Mouse (Mus musculus) CH12.LX (cell line): Measurements from ENCODE around the gene Pex7. TPM values are rescaled to one million over a fixed set of nuclear protein-coding genes. Genes with fewer than 3 reads are reported as not detected.

ENCODE experiments used
- DNase-seq: peaks from one replicate; pipeline ENCODE4 v3.0.0-alpha.2; 2013; ENCODE audit errors: extremely low read depth
- H3K27ac ChIP-seq: 2 replicates; pipeline ENCODE4 v1.5.1; 2012; ENCODE audit warnings: low read depth, mild to moderate bottlenecking, control low read depth, moderate library complexity; ENCODE audit not compliant: insufficient read depth
- H3K27me3 ChIP-seq: replicated peaks from 2 replicates; pipeline ENCODE3; 2012; ENCODE audit warnings: inconsistent platforms
- H3K36me3 ChIP-seq, 2 experiments: replicated peaks in 1 of 2; 2 replicates each; pipeline versions ENCODE3 to v1.6.1; 2012; ENCODE audit warnings: inconsistent platforms in 1 of 2, low read length in 1 of 2, mild to moderate bottlenecking in 1 of 2, mixed read lengths in 1 of 2, moderate library complexity in 1 of 2; ENCODE audit not compliant: control insufficient read depth in 1 of 2, insufficient read depth in 1 of 2
- H3K4me1 ChIP-seq, 2 experiments: 2 replicates each; pipeline ENCODE4 v1.6.1; 2012; ENCODE audit warnings: inconsistent platforms in 1 of 2, moderate library complexity in 1 of 2; ENCODE audit not compliant: insufficient read depth in 2 of 2, control insufficient read depth in 1 of 2
- H3K4me2 ChIP-seq: 2 replicates; pipeline ENCODE4 v1.6.1; 2012; ENCODE audit warnings: low read depth, mild to moderate bottlenecking, control low read depth; ENCODE audit not compliant: poor library complexity, insufficient read depth, severe bottlenecking
- H3K4me3 ChIP-seq, 3 experiments: fragments of 150-350 bp in 1 of 3; sonication (generic) in 1 of 3; replicated peaks in 1 of 3; 2 replicates each; pipeline versions ENCODE3 to v1.5.1; 2011 to 2012; ENCODE audit warnings: low read depth in 2 of 3, low read length in 2 of 3, mild to moderate bottlenecking in 2 of 3, moderate library complexity in 2 of 3, control low read depth in 1 of 3, improper control_type of control experiment in 1 of 3, inconsistent platforms in 1 of 3, mixed read lengths in 1 of 3; ENCODE audit not compliant: poor library complexity in 1 of 3
- H3K79me2 ChIP-seq: replicated peaks from 2 replicates; pipeline ENCODE4 v1.6.1; 2012; ENCODE audit warnings: mild to moderate bottlenecking, moderate library complexity; ENCODE audit not compliant: control insufficient read depth, poor library complexity, insufficient read depth, severe bottlenecking; ENCODE audit errors: extremely low read depth
- H3K9ac ChIP-seq: 2 replicates; pipeline ENCODE4 v1.6.1; 2012; ENCODE audit warnings: low read depth, mild to moderate bottlenecking, control low read depth, moderate library complexity; ENCODE audit not compliant: insufficient read depth
- H3K9me3 ChIP-seq: replicated peaks from 2 replicates; pipeline ENCODE3; 2012; ENCODE audit warnings: low read length, inconsistent platforms, mixed read lengths
- BHLHE40 ChIP-seq: IDR thresholded peaks from 2 replicates; pipeline ENCODE4 v1.6.1; 2011; ENCODE audit warnings: mild to moderate bottlenecking, low read depth, low read length, improper control_type of control experiment
- CHD1 ChIP-seq: IDR thresholded peaks from 2 replicates; pipeline ENCODE4 v1.6.1; 2012; ENCODE audit warnings: low read depth, low read length, improper control_type of control experiment, inconsistent platforms
- CHD2 ChIP-seq: IDR thresholded peaks from 2 replicates; pipeline ENCODE4 v1.6.1; 2011; ENCODE audit warnings: low read length, improper control_type of control experiment
- CTCF ChIP-seq, 2 experiments: IDR thresholded peaks in 1 of 2; conservative IDR thresholded peaks in 1 of 2; 2 replicates each; pipeline ENCODE4 v1.5.1; 2011 to 2012; ENCODE audit warnings: low read depth in 2 of 2, low read length in 2 of 2, improper control_type of control experiment in 1 of 2, inconsistent platforms in 1 of 2, mild to moderate bottlenecking in 1 of 2, moderate library complexity in 1 of 2
- E2F4 ChIP-seq: IDR thresholded peaks from 2 replicates; pipeline ENCODE4 v1.6.1; 2011; ENCODE audit warnings: low read depth, low read length, improper control_type of control experiment; ENCODE audit not compliant: insufficient replicate concordance
- ELF1 ChIP-seq: IDR thresholded peaks from 2 replicates; pipeline ENCODE4 v1.6.1; 2014; ENCODE audit warnings: low read depth, mild to moderate bottlenecking, inconsistent platforms, low read length, improper control_type of control experiment
- EP300 ChIP-seq: IDR thresholded peaks from 2 replicates; pipeline ENCODE4 v1.6.1; 2011; ENCODE audit warnings: low read length, improper control_type of control experiment
- ETS1 ChIP-seq: conservative IDR thresholded peaks from 2 replicates; pipeline ENCODE4 v1.6.1; 2012; ENCODE audit warnings: low read depth, mild to moderate bottlenecking, inconsistent platforms, low read length, improper control_type of control experiment, moderate library complexity
- GABPA ChIP-seq: IDR thresholded peaks from 2 replicates; pipeline ENCODE4 v1.6.1; 2012; ENCODE audit warnings: low read depth, low read length, improper control_type of control experiment, inconsistent platforms; ENCODE audit not compliant: insufficient replicate concordance
- HCFC1 ChIP-seq: IDR thresholded peaks from 2 replicates; pipeline ENCODE4 v1.6.1; 2012; ENCODE audit warnings: low read depth, mild to moderate bottlenecking, inconsistent platforms, low read length, improper control_type of control experiment
- IRF4 ChIP-seq: IDR thresholded peaks from 2 replicates; pipeline ENCODE4 v1.6.1; 2014; ENCODE audit warnings: low read depth, mild to moderate bottlenecking, inconsistent platforms, low read length, improper control_type of control experiment
- JUN ChIP-seq: IDR thresholded peaks from 2 replicates; pipeline ENCODE4 v1.6.1; 2011; ENCODE audit warnings: low read depth, mild to moderate bottlenecking, low read length, improper control_type of control experiment, moderate library complexity; ENCODE audit not compliant: insufficient read depth
- JUND ChIP-seq: conservative IDR thresholded peaks from 2 replicates; pipeline ENCODE4 v1.6.1; 2011; ENCODE audit warnings: low read depth, low read length, improper control_type of control experiment
- KAT2A ChIP-seq: IDR thresholded peaks from 2 replicates; pipeline ENCODE4 v1.6.1; 2012; ENCODE audit warnings: low read length, improper control_type of control experiment, inconsistent platforms; ENCODE audit not compliant: insufficient replicate concordance
- MAFK ChIP-seq: IDR thresholded peaks from 2 replicates; pipeline ENCODE4 v1.6.1; 2011; ENCODE audit warnings: low read length, improper control_type of control experiment; ENCODE audit not compliant: insufficient replicate concordance
- MAX ChIP-seq: IDR thresholded peaks from 2 replicates; pipeline ENCODE4 v1.6.1; 2011; ENCODE audit warnings: low read length, improper control_type of control experiment
- MAZ ChIP-seq: IDR thresholded peaks from 2 replicates; pipeline ENCODE4 v1.6.1; 2012; ENCODE audit warnings: low read depth, mild to moderate bottlenecking, inconsistent platforms, low read length, improper control_type of control experiment, moderate library complexity
- MEF2A ChIP-seq: IDR thresholded peaks from 2 replicates; pipeline ENCODE4 v1.6.1; 2014; ENCODE audit warnings: low read depth, mild to moderate bottlenecking, inconsistent platforms, low read length, improper control_type of control experiment, borderline replicate concordance
- MXI1 ChIP-seq: IDR thresholded peaks from 2 replicates; pipeline ENCODE4 v1.6.1; 2011; ENCODE audit warnings: mild to moderate bottlenecking, low read depth, low read length, improper control_type of control experiment
- MYC ChIP-seq: IDR thresholded peaks from 2 replicates; pipeline ENCODE4 v1.6.1; 2011; ENCODE audit warnings: low read depth, mild to moderate bottlenecking, improper control_type of control experiment, low read length
- NELFE ChIP-seq: IDR thresholded peaks from 2 replicates; pipeline ENCODE4 v1.6.1; 2011; ENCODE audit warnings: low read depth, low read length, improper control_type of control experiment
- NRF1 ChIP-seq: IDR thresholded peaks from 2 replicates; pipeline ENCODE4 v1.6.1; 2014; ENCODE audit warnings: low read depth, mild to moderate bottlenecking, inconsistent platforms, low read length, improper control_type of control experiment, moderate library complexity
- PAX5 ChIP-seq: IDR thresholded peaks from 2 replicates; pipeline ENCODE4 v1.6.1; 2012; ENCODE audit warnings: low read length, inconsistent platforms, mixed read lengths
- POLR2A ChIP-seq: IDR thresholded peaks from 2 replicates; pipeline ENCODE4 v1.6.1; 2011; ENCODE audit warnings: low read depth, mild to moderate bottlenecking, improper control_type of control experiment, low read length
- POLR2AphosphoS2 ChIP-seq: IDR thresholded peaks from 2 replicates; pipeline ENCODE4 v1.6.1; 2011; ENCODE audit warnings: low read depth, low read length, improper control_type of control experiment
- RAD21 ChIP-seq: IDR thresholded peaks from 2 replicates; pipeline ENCODE4 v1.6.1; 2011; ENCODE audit warnings: low read depth, mild to moderate bottlenecking, low read length, improper control_type of control experiment, moderate library complexity
- RCOR1 ChIP-seq: conservative IDR thresholded peaks from 2 replicates; pipeline ENCODE4 v1.6.1; 2012; ENCODE audit warnings: low read depth, mild to moderate bottlenecking, inconsistent platforms, low read length, improper control_type of control experiment
- SIN3A ChIP-seq: IDR thresholded peaks from 2 replicates; pipeline ENCODE4 v1.6.1; 2012; ENCODE audit warnings: low read length, improper control_type of control experiment, inconsistent platforms
- SMC3 ChIP-seq: IDR thresholded peaks from 2 replicates; pipeline ENCODE4 v1.6.1; 2011; ENCODE audit warnings: low read depth, low read length, improper control_type of control experiment
- TBP ChIP-seq: conservative IDR thresholded peaks from 2 replicates; pipeline ENCODE4 v1.6.1; 2011; ENCODE audit warnings: low read depth, low read length, improper control_type of control experiment
- TCF12 ChIP-seq: IDR thresholded peaks from 2 replicates; pipeline ENCODE4 v1.6.1; 2014; ENCODE audit warnings: low read depth, mild to moderate bottlenecking, inconsistent platforms, low read length, improper control_type of control experiment
- UBTF ChIP-seq: IDR thresholded peaks from 2 replicates; pipeline ENCODE4 v1.6.1; 2012; ENCODE audit warnings: low read depth, mild to moderate bottlenecking, inconsistent platforms, low read length, improper control_type of control experiment, moderate library complexity
- USF1 ChIP-seq: IDR thresholded peaks from 2 replicates; pipeline ENCODE4 v1.6.1; 2014; ENCODE audit warnings: low read depth, mild to moderate bottlenecking, inconsistent platforms, low read length, improper control_type of control experiment
- USF2 ChIP-seq: conservative IDR thresholded peaks from 2 replicates; pipeline ENCODE4 v1.6.1; 2011; ENCODE audit warnings: low read depth, low read length, improper control_type of control experiment
- ZC3H11A ChIP-seq: IDR thresholded peaks from 2 replicates; pipeline ENCODE4 v1.6.1; 2012; ENCODE audit warnings: low read depth, mild to moderate bottlenecking, inconsistent platforms, low read length, improper control_type of control experiment
- ZKSCAN1 ChIP-seq: IDR thresholded peaks from 2 replicates; pipeline ENCODE4 v1.6.1; 2012; ENCODE audit warnings: low read depth, inconsistent platforms, low read length, improper control_type of control experiment, borderline replicate concordance
- ZMIZ1 ChIP-seq: IDR thresholded peaks from 2 replicates; pipeline ENCODE4 v1.6.1; 2012; ENCODE audit warnings: low read depth, mild to moderate bottlenecking, inconsistent platforms, low read length, improper control_type of control experiment
- ZNF384 ChIP-seq: IDR thresholded peaks from 2 replicates; pipeline ENCODE4 v1.6.1; 2012; ENCODE audit warnings: low read depth, low read length, improper control_type of control experiment, inconsistent platforms
- dilution Hi-C: fragments of 300-500 bp; cut with MboI; formaldehyde crosslinking; loops from 2 replicates; pipeline ENCODE4 v1.14.3; 2020; ENCODE audit warnings: low sequenced_read_pairs; ENCODE audit not compliant: extremely low pct_unique_long_range_greater_than_20kb, extremely low pct_ligation_motif_present
- in situ Hi-C: fragments of 300-500 bp; cut with MboI; formaldehyde crosslinking; loops from 3 replicates; pipeline ENCODE4 v1.14.3; 2019; ENCODE audit warnings: low sequenced_read_pairs, low pct_ligation_motif_present, low pct_unique_long_range_greater_than_20kb, mixed read lengths
- polyA plus RNA-seq: library from polyadenylated mRNA; unstranded; fragments of >175 nt; gene quantifications from 2 replicates; pipeline ENCODE4 v1.2.1, GENCODE M21; 2012; ENCODE audit warnings: low read depth; ENCODE audit not compliant: insufficient read length
- total RNA-seq, 2 experiments: library from RNA; depleted of rRNA; stranded (reverse); fragments of 300-350 nt in 1 of 2; fragments of >200 nt in 1 of 2; gene quantifications; 2 replicates each; pipeline ENCODE4 v1.2.3; 2012 to 2014

Gene Pex7
- total and polyA plus RNA-seq, 3 experiments, result 26.5 to 53.6 (median 30.2) TPM

DNA sequence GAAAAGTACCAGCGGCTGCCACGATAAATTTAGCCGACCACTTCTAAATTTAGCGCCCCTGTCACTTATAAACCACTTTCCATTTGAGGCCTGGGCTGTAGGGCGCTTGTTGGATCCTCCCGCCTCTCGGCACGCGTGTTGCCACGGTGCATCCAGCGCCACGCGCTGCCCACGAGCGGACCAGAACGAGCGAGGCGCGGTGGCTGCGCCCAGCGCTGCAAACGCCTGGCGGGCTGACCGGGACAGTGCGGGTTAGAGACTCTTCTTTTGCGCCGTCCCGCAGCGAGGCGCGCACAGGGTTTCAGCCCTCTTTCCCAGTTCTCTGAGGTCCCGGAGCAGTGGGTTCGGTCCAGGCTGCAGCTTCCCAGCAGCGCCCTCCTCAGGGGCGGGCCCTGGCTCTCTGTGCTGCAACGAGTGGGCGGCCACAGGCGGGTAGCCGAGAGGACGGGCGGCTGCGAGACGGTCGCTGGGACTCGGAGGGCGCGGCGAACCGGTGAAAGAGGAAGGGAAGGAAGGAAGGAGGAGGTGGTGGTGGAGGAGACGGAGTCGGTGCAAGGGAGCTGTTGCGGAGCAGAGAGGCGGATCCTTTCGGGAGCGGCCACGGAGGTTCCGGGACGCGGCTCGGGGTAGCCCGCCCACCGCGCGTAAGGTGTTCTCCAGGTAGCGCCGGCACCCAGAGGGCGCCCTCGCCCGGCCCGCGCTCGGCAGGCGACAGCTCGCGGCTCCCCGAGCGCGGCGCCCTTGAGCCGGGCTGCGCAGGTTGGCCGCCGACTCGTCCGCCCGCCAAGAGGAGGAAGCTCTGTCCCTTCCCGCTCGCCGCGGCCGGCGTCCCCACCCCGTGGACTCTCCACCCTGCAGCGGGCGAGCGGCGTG lies 26.3 kb upstream of the Pex7 start:
- H3K9me3 ChIP-seq, result no peaks in the 10 kb centered on the region
- no peak for DNase-seq
- no peaks in the 10 kb centered on the region for H3K36me3 ChIP-seq
- in situ Hi-C loops (loop anchor here (5.0 to 10.0 kb wide), 2 partner anchors 61 to 139 kb away; no protein-coding TSS in a partner anchor), dilution Hi-C loops (no loop called here)
- peaks cover 32% of the 10 kb centered on the region for H3K79me2 ChIP-seq
- TF ChIP-seq CHD2, result no peak
- no peak for TF ChIP-seq MYC
- peak; percentile 49 for TF ChIP-seq ZMIZ1
- TF ChIP-seq POLR2A, result no peak; the same call in none of the 2 replicates
- TF ChIP-seq BHLHE40, result peak; percentile 71
- TF ChIP-seq PAX5, result no peak
- TF ChIP-seq ETS1, result peak; percentile 25; the same call in 1 of the 2 replicates
- peak; percentile 97 for TF ChIP-seq UBTF
- TF ChIP-seq NELFE, result peak; percentile 60
- TF ChIP-seq JUND, result no peak
- no peak; the same call in 1 of the 2 replicates for TF ChIP-seq MXI1
- TF ChIP-seq MEF2A, result peak; percentile 89
- peak; percentile 55 for TF ChIP-seq IRF4
- TF ChIP-seq POLR2AphosphoS2, result no peak
- no peak for TF ChIP-seq ZNF384
- no peak for TF ChIP-seq CHD1
- peak; percentile 66 for TF ChIP-seq RAD21
- TF ChIP-seq KAT2A, result no peak
- TF ChIP-seq E2F4, result no peak
- TF ChIP-seq HCFC1, result no peak; the same call in 1 of the 2 replicates
- peak; percentile 84 for TF ChIP-seq SMC3
- peak in 1 of 2 experiments; percentile 97; a peak in 2 of 4 replicates for TF ChIP-seq CTCF (conservative IDR thresholded peaks at IDR 0.05 in 1 of 2, IDR thresholded peaks at IDR 0.05 in 1 of 2; ENCODE audit: low read depth in 2 of 2, low read length in 2 of 2)
- peak; percentile 64 for TF ChIP-seq NRF1
- 0 out of 2 replicates have a peak, but pooled peaks have one; percentile 16 for TF ChIP-seq TBP
- TF ChIP-seq MAZ, result peak; percentile 35; the same call in 1 of the 2 replicates
- no peak for TF ChIP-seq GABPA
- peak; percentile 28; the same call in 1 of the 2 replicates for TF ChIP-seq TCF12
- TF ChIP-seq JUN, result no peak
- peak; percentile 50 for TF ChIP-seq SIN3A
- TF ChIP-seq ELF1, result peak; percentile 56; the same call in 1 of the 2 replicates
- TF ChIP-seq USF1, result no peak
- TF ChIP-seq MAX, result peak; percentile 14; the same call in 1 of the 2 replicates
- no peak for TF ChIP-seq ZKSCAN1
- no peak for TF ChIP-seq ZC3H11A
- no peak for TF ChIP-seq RCOR1
- TF ChIP-seq MAFK, result no peak
- TF ChIP-seq USF2, result no peak
- 0 out of 2 replicates have a peak, but pooled peaks have one; percentile 8 for TF ChIP-seq EP300
- H3K4me2 ChIP-seq, result peak overlapping the region; percentile 41
- H3K4me1 ChIP-seq, result peaks cover 0 to 25% of the 10 kb centered on the region in 2 experiments; a peak in 2 of 4 replicates
- no peaks in the 10 kb centered on the region for H3K27me3 ChIP-seq
- peak overlapping the region; percentile 82 for H3K27ac ChIP-seq
- peak overlapping the region; percentile 81 to 88 (median 85) for H3K4me3 ChIP-seq
- H3K9ac ChIP-seq, result peak overlapping the region; percentile 90
